Mouse (Mus musculus) liver, postnatal 0 days (tissue): ENCODE measurements around the gene Myd88. TPM values are rescaled to one million over a fixed set of nuclear protein-coding genes. Genes with fewer than 3 reads are reported as not detected.

ENCODE experiments used
- ATAC-seq: fragments of 200-750 bp; cut with Nextera tagmentation; 2 replicates; pipeline ENCODE4 v1.8.0; 2017; ENCODE audit warnings: mild to moderate bottlenecking, moderate library complexity
- DNase-seq: peaks from one replicate; pipeline ENCODE4 v3.0.0-alpha.2; 2016
- H3K27ac ChIP-seq: fragments of 300-500 bp; sonication (generic); 2 replicates; pipeline ENCODE4 v1.5.1; 2014; ENCODE audit warnings: antibody characterized with exemption, moderate library complexity, mild to moderate bottlenecking, low read depth
- H3K27me3 ChIP-seq: fragments of 300-500 bp; sonication (generic); 2 replicates; pipeline ENCODE4 v1.6.1; 2014; ENCODE audit warnings: low read length, control low read depth, mixed read lengths; ENCODE audit not compliant: insufficient read depth
- H3K36me3 ChIP-seq: fragments of 300-500 bp; sonication (generic); replicated peaks from 2 replicates; pipeline ENCODE4 v1.6.1; 2014; ENCODE audit warnings: mild to moderate bottlenecking, control low read depth, low read length, moderate library complexity, mixed read lengths; ENCODE audit not compliant: insufficient read depth
- H3K4me1 ChIP-seq: fragments of 300-500 bp; sonication (generic); 2 replicates; pipeline ENCODE4 v1.6.1; 2014; ENCODE audit warnings: antibody characterized with exemption, mild to moderate bottlenecking, control low read depth; ENCODE audit not compliant: insufficient read depth
- H3K4me2 ChIP-seq: fragments of 300-500 bp; sonication (generic); 2 replicates; pipeline ENCODE4 v1.6.1; 2014; ENCODE audit warnings: low read depth, mild to moderate bottlenecking, low read length, moderate library complexity, mixed read lengths
- H3K4me3 ChIP-seq: fragments of 300-500 bp; sonication (generic); 2 replicates; pipeline ENCODE4 v1.5.1; 2014; ENCODE audit warnings: low read depth, low read length
- H3K9ac ChIP-seq: fragments of 300-500 bp; sonication (generic); replicated peaks from 2 replicates; pipeline ENCODE4 v1.6.1; 2014; ENCODE audit warnings: mild to moderate bottlenecking, moderate library complexity
- H3K9me3 ChIP-seq: fragments of 300-500 bp; sonication (generic); 2 replicates; pipeline ENCODE4 v1.6.1; 2016; ENCODE audit warnings: mild to moderate bottlenecking, control low read depth, low read length, mixed read lengths
- CTCF ChIP-seq: sonication (generic); IDR thresholded peaks from 2 replicates; pipeline ENCODE4 v1.5.1; 2016; ENCODE audit warnings: antibody characterized with exemption, low read depth
- EP300 ChIP-seq: IDR thresholded peaks from 2 replicates; pipeline ENCODE4 v1.6.1; 2016; ENCODE audit warnings: antibody characterized with exemption, low read depth, mild to moderate bottlenecking
- WGBS: fragments of 180-500 bp; shearing (Covaris S2); extraction: QIAGEN DNeasy Blood & Tissue Kit; methylation state at CpG from one replicate; pipeline ENCODE4 v1.1.7; 2014; ENCODE audit not compliant: insufficient replicate concordance; 5-methylcytosine and 5-hydroxymethylcytosine counted together
- polyA plus RNA-seq: library from polyadenylated mRNA; unstranded; fragments of >200 nt; fragmentation: Nextera tagmentation; extraction: Ambion mirVana; gene quantifications from 2 replicates; pipeline ENCODE4 v1.2.1, GENCODE M21; 2015

Myd88 gene
- polyA plus RNA-seq, 1 experiment from 2014 or later, result 16.7 TPM

GRCm38 (mm10) chr9:119328488-119328887 is 12.7 kb downstream of the Myd88 start:
- Histone ChIP-seq H3K4me2 (no peak overlapping the region), H3K4me3 (no peak overlapping the region), H3K27me3 (no peaks in the 10 kb centered on the region), H3K36me3 (no peaks in the 10 kb centered on the region), H3K9ac (no peak overlapping the region), H3K9me3 (no peaks in the 10 kb centered on the region), H3K27ac (no peak overlapping the region), H3K4me1 (peaks cover 3% of the 10 kb centered on the region; the same call in 1 of the 2 replicates)
- ATAC-seq (no peak), DNase-seq (no peak)
- WGBS, result 30% methylated on average over 3 of the region's 3 CpGs
- TF ChIP-seq EP300, result no peak
- no peak for TF ChIP-seq CTCF

GRCm38 (mm10) chr9:119324130-119324529 is 17.1 kb downstream of the Myd88 start:
- no peaks in the 10 kb centered on the region for H3K27me3 ChIP-seq
- no peaks in the 10 kb centered on the region for H3K9me3 ChIP-seq
- H3K4me3 ChIP-seq, result no peak overlapping the region
- TF ChIP-seq EP300, result no peak
- TF ChIP-seq CTCF, result no peak
- 47% methylated on average over 1 of the region's 1 CpGs for WGBS
- peak overlapping the region; percentile 96; the same call in 1 of the 2 replicates for H3K27ac ChIP-seq
- H3K36me3 ChIP-seq, result no peaks in the 10 kb centered on the region
- H3K4me2 ChIP-seq, result peak overlapping the region; percentile 70
- no peak for ATAC-seq
- H3K9ac ChIP-seq, result no peak overlapping the region
- no peak for DNase-seq
- H3K4me1 ChIP-seq, result peaks cover 13% of the 10 kb centered on the region

GRCm38 (mm10) chr9:119323260-119323645 is 18.0 kb downstream of the Myd88 start:
- Histone ChIP-seq H3K4me2 (peak overlapping the region; percentile 70), H3K27me3 (no peaks in the 10 kb centered on the region), H3K9ac (peak overlapping the region; percentile 69), H3K27ac (peak overlapping the region; percentile 96), H3K4me3 (peak overlapping the region; percentile 82), H3K36me3 (no peaks in the 10 kb centered on the region; the same call in 1 of the 2 replicates), H3K9me3 (no peaks in the 10 kb centered on the region), H3K4me1 (peaks cover 13% of the 10 kb centered on the region)
- 2% methylated on average over 9 of the region's 9 CpGs for WGBS
- no peak for DNase-seq
- ATAC-seq, result no peak
- TF ChIP-seq CTCF (no peak), EP300 (no peak)

GRCm38 (mm10) chr9:119322289-119323259 is 18.6 kb downstream of the Myd88 start, which contains the start of gene Oxsr1:
TSS of gene Oxsr1 (minus strand) at chr9:119322427.
- TF ChIP-seq EP300 (peak; percentile 56), CTCF (peak; percentile 67)
- peak within 1 kb of the TSS; percentile 96 for H3K27ac ChIP-seq

GRCm38 (mm10) chr9:119321392-119322229 is 19.6 kb downstream of the Myd88 start:
- TF ChIP-seq CTCF (no peak), EP300 (no peak)
- Histone ChIP-seq H3K36me3 (peaks cover 2% of the 10 kb centered on the region; the same call in 1 of the 2 replicates), H3K27ac (peak overlapping the region; percentile 96), H3K9me3 (no peaks in the 10 kb centered on the region), H3K4me1 (peaks cover 13% of the 10 kb centered on the region), H3K9ac (peak overlapping the region; percentile 84), H3K27me3 (no peaks in the 10 kb centered on the region), H3K4me3 (peak overlapping the region; percentile 82), H3K4me2 (peak overlapping the region; percentile 97)
- DNase-seq, result no peak
- 1% methylated on average over 48 of the region's 59 CpGs for WGBS
- ATAC-seq, result peak; percentile 1

More at GRCm38 (mm10) chr9:119322289-119323259, 18.6 kb downstream of the Myd88 start, which contains the start of gene Oxsr1:
- peaks cover under 1% of the 10 kb centered on the region; the same call in 1 of the 2 replicates for H3K36me3 ChIP-seq
- ATAC-seq (peak; percentile 94), DNase-seq (peak; percentile 99)
- peak within 1 kb of the TSS; percentile 84 for H3K9ac ChIP-seq
- under 1% methylated on average over 74 of the region's 76 CpGs for WGBS
- H3K4me1 ChIP-seq, result peaks cover 13% of the 10 kb centered on the region
- H3K9me3 ChIP-seq, result no peaks in the 10 kb centered on the region
- peak within 1 kb of the TSS; percentile 82 for H3K4me3 ChIP-seq
- H3K27me3 ChIP-seq, result no peaks in the 10 kb centered on the region
- peak within 1 kb of the TSS; percentile 97 for H3K4me2 ChIP-seq

- Histone ChIP-seq H3K4me1 (peaks cover 13% of the 10 kb centered on the region), H3K4me2 (peak overlapping the region; percentile 97), H3K27ac (no peak overlapping the region), H3K27me3 (no peaks in the 10 kb centered on the region), H3K9me3 (no peaks in the 10 kb centered on the region), H3K36me3 (peaks cover 2% of the 10 kb centered on the region; the same call in 1 of the 2 replicates), H3K4me3 (peak overlapping the region; percentile 82), H3K9ac (peak overlapping the region; percentile 84)
- no peak for ATAC-seq
- TF ChIP-seq CTCF, result no peak
- no peak for TF ChIP-seq EP300
- no peak for DNase-seq
- WGBS, result 12% methylated on average over 7 of the region's 7 CpGs
These were observed 20.3 kb downstream of the Myd88 start for GRCm38 (mm10) chr9:119320946-119321345.
